ENCODE assay signal across 27 mouse cellular contexts in genomic region chr7:113220691-113221238, GRCm38 (mm10). TPM values are rescaled to one million over a fixed set of nuclear protein-coding genes. Genes with fewer than 3 reads are reported as not detected.
A peak's percentile ranks its signal among the peaks of the same experiment; 100 is the strongest.
DNase-seq lines count a peak whose midpoint lies in the region; ATAC-seq and TF ChIP-seq lines count a peak whose summit lies in the region.
"Had no signal": no experiment of that assay in that cellular context is flagged by ENCODE, and none has a peak within 500 bp of the region (broad histone marks: within the 10 kb centered on the region; RNA-seq: fewer than 3 reads in every experiment).

No protein-coding gene starts in this region.

- H3K9me3 ChIP-seq in hindbrain, postnatal 0 days (ENCODE audit: low read length): no peaks in the 10 kb centered on the region
- no peaks in the 10 kb centered on the region for H3K9me3 ChIP-seq in hindbrain, embryonic 11.5 days (ENCODE audit: control insufficient read depth, low read length)
- no peaks in the 10 kb centered on the region for H3K9me3 ChIP-seq in forebrain, embryonic 11.5 days (ENCODE audit: control insufficient read depth, low read length)
- H3K9me3 ChIP-seq: embryonic facial prominence, embryonic 15.5 days; forebrain, embryonic 13.5 days; heart, embryonic 12.5 days; hindbrain, embryonic 10.5 days; limb, embryonic 13.5 days; lung, embryonic 15.5 days; midbrain, embryonic 10.5 days; neural tube, embryonic 13.5 days had no signal

- peaks cover 7% of the 10 kb centered on the region for H3K4me1 ChIP-seq in hindbrain, postnatal 0 days (ENCODE audit: insufficient read depth, low read length)
- no peaks in the 10 kb centered on the region for H3K4me1 ChIP-seq in hindbrain, embryonic 11.5 days (replicated peaks; ENCODE audit: control insufficient read depth, insufficient read depth, low read length)
- H3K4me1 ChIP-seq in forebrain, embryonic 11.5 days (replicated peaks; ENCODE audit: control insufficient read depth, insufficient read depth, low read length): no peaks in the 10 kb centered on the region
- H3K4me1 ChIP-seq: embryonic facial prominence, embryonic 15.5 days; lung, embryonic 15.5 days had no signal

- DNase-seq in gastrocnemius, adult 18-20 months (ENCODE audit: low spot score): peak; percentile 43
- DNase-seq in gastrocnemius, postnatal 4 days (ENCODE audit: low spot score in 2 of 2): no peak
- DNase-seq in hindbrain, postnatal 0 days (ENCODE audit: low spot score): no peak
- DNase-seq in hindbrain, embryonic 11.5 days (ENCODE audit: low spot score): no peak
- DNase-seq in NIH3T3 (ENCODE audit: low read depth): peak; percentile 19
- DNase-seq in adrenal gland, postnatal 14 days: no peak
- no peak for DNase-seq in forebrain, embryonic 11.5 days (ENCODE audit: low spot score)
- DNase-seq: adrenal gland, postnatal 36 days; cerebellum, adult 18-20 months; heart, adult 2 months; kidney, adult 9 months; kidney, postnatal 10 days; spleen, adult 18-20 months; thymus, postnatal 14 days had no signal

- H3ac ChIP-seq in C2C12 (ENCODE audit: control insufficient read depth, insufficient read length, low read depth): no peak overlapping the region

- H3K9ac ChIP-seq in hindbrain, postnatal 0 days (replicated peaks; ENCODE audit: low read length): no peak overlapping the region
- no peak overlapping the region for H3K9ac ChIP-seq in hindbrain, embryonic 11.5 days (ENCODE audit: low read depth, low read length)
- no peak overlapping the region for H3K9ac ChIP-seq in forebrain, embryonic 11.5 days (ENCODE audit: low read length)
- H3K9ac ChIP-seq: embryonic facial prominence, embryonic 15.5 days; forebrain, embryonic 13.5 days; heart, embryonic 12.5 days; limb, embryonic 13.5 days; lung, embryonic 15.5 days; neural tube, embryonic 13.5 days had no signal

- peak; percentile 30; the same call in 1 of the 2 replicates for ATAC-seq in hindbrain, postnatal 0 days
- no peak for ATAC-seq in hindbrain, embryonic 11.5 days (ENCODE audit: low FRiP score)
- no peak for ATAC-seq in forebrain, embryonic 11.5 days (replicated peaks; ENCODE audit: low FRiP score)
- ATAC-seq: forebrain, embryonic 13.5 days; intestine, postnatal 0 days; midbrain, embryonic 16.5 days; Patski had no signal

- no peaks in the 10 kb centered on the region for H3K36me3 ChIP-seq in hindbrain, postnatal 0 days (ENCODE audit: insufficient read depth, low read length)
- H3K36me3 ChIP-seq in hindbrain, embryonic 11.5 days (ENCODE audit: control insufficient read depth, insufficient read depth, low read length): no peaks in the 10 kb centered on the region
- H3K36me3 ChIP-seq in C2C12 (ENCODE audit: control insufficient read depth, insufficient read depth): no peaks in the 10 kb centered on the region
- no peaks in the 10 kb centered on the region for H3K36me3 ChIP-seq in forebrain, embryonic 11.5 days (ENCODE audit: control insufficient read depth, insufficient read depth, low read length)
- H3K36me3 ChIP-seq: embryonic facial prominence, embryonic 15.5 days; heart, embryonic 12.5 days; hindbrain, embryonic 10.5 days; limb, embryonic 13.5 days; lung, embryonic 15.5 days; midbrain, embryonic 10.5 days; neural tube, embryonic 13.5 days had no signal

- H3K4me2 ChIP-seq in hindbrain, postnatal 0 days (ENCODE audit: low read depth, low read length): no peak overlapping the region
- H3K4me2 ChIP-seq in hindbrain, embryonic 11.5 days (replicated peaks; ENCODE audit: low read depth, low read length): no peak overlapping the region
- no peak overlapping the region for H3K4me2 ChIP-seq in forebrain, embryonic 11.5 days (ENCODE audit: low read depth, low read length, severe bottlenecking)
- H3K4me2 ChIP-seq: embryonic facial prominence, embryonic 15.5 days; forebrain, embryonic 13.5 days; heart, embryonic 12.5 days; limb, embryonic 13.5 days; liver, embryonic 11.5 days; lung, embryonic 15.5 days; neural tube, embryonic 13.5 days had no signal

- 53% methylated on average over 6 of the region's 6 CpGs for WGBS in hindbrain, postnatal 0 days
- 81% methylated on average over 6 of the region's 6 CpGs for WGBS in hindbrain, embryonic 11.5 days
- 72% methylated on average over 6 of the region's 6 CpGs for WGBS in forebrain, embryonic 11.5 days

- H3K27ac ChIP-seq in hindbrain, postnatal 0 days: no peak overlapping the region
- H3K27ac ChIP-seq in hindbrain, embryonic 11.5 days (ENCODE audit: low read depth, low read length): no peak overlapping the region
- H3K27ac ChIP-seq in forebrain, embryonic 11.5 days (ENCODE audit: low read depth, low read length): no peak overlapping the region
- H3K27ac ChIP-seq: embryonic facial prominence, embryonic 15.5 days; forebrain, embryonic 13.5 days; heart, adult 2 months; hindbrain, embryonic 10.5 days; limb, embryonic 13.5 days; lung, embryonic 15.5 days; midbrain, embryonic 10.5 days; neural tube, embryonic 13.5 days had no signal

- no peak for TF ChIP-seq CTCF in hindbrain, postnatal 0 days (IDR thresholded peaks at IDR 0.05; ENCODE audit: low read depth)
- no peak for TF ChIP-seq CTCF in C2C12 (IDR thresholded peaks at IDR 0.05; ENCODE audit: control insufficient read depth, insufficient read depth, insufficient read length)

- no peak overlapping the region for H3K4me3 ChIP-seq in hindbrain, postnatal 0 days (ENCODE audit: low read length)
- H3K4me3 ChIP-seq in hindbrain, embryonic 11.5 days (ENCODE audit: low read depth, low read length): no peak overlapping the region
- H3K4me3 ChIP-seq in C2C12 (ENCODE audit: insufficient read depth, poor library complexity, severe bottlenecking): no peak overlapping the region
- no peak overlapping the region for H3K4me3 ChIP-seq in forebrain, embryonic 11.5 days (ENCODE audit: low read depth, low read length)
- H3K4me3 ChIP-seq: embryonic facial prominence, embryonic 15.5 days; forebrain, embryonic 13.5 days; heart, adult 2 months; heart, embryonic 12.5 days; hindbrain, embryonic 10.5 days; limb, embryonic 13.5 days; lung, embryonic 15.5 days; midbrain, embryonic 10.5 days; neural tube, embryonic 13.5 days had no signal

- peaks cover 5% of the 10 kb centered on the region for H3K79me3 ChIP-seq in C2C12 (ENCODE audit: low read depth)

- peaks cover 24% of the 10 kb centered on the region for H3K79me2 ChIP-seq in C2C12 (ENCODE audit: control insufficient read depth, insufficient read depth)

- no peaks in the 10 kb centered on the region for H3K27me3 ChIP-seq in hindbrain, postnatal 0 days (ENCODE audit: insufficient read depth, low read length)
- no peaks in the 10 kb centered on the region for H3K27me3 ChIP-seq in hindbrain, embryonic 11.5 days (ENCODE audit: control insufficient read depth, insufficient read depth, low read length)
- no peaks in the 10 kb centered on the region for H3K27me3 ChIP-seq in C2C12 (ENCODE audit: control insufficient read depth, insufficient read depth, insufficient read length)
- H3K27me3 ChIP-seq in forebrain, embryonic 11.5 days (ENCODE audit: control insufficient read depth, insufficient read depth, low read length): no peaks in the 10 kb centered on the region
- H3K27me3 ChIP-seq: embryonic facial prominence, embryonic 15.5 days; forebrain, embryonic 13.5 days; heart, embryonic 12.5 days; limb, embryonic 13.5 days; lung, embryonic 15.5 days; neural tube, embryonic 13.5 days; Patski had no signal

TF ChIP-seq in C2C12, 6 proteins besides CTCF, POLR2A, EP300 and RAD21:
- TF ChIP-seq MYOG (IDR thresholded peaks at IDR 0.05; ENCODE audit: control insufficient read depth, extremely low read depth, insufficient read length): no peak
- TF ChIP-seq MYOD1 (IDR thresholded peaks at IDR 0.05; ENCODE audit: control insufficient read depth, insufficient read length, low read depth): peak; percentile 89
TF ChIP-seq in C2C12: peak in this region for 1.

RNA-seq across cellular contexts. Expression of gene Arntl, which starts 13.5 kb away (rescaled TPM):
- total RNA-seq in gastrocnemius, adult 18-20 months (2021): 10 to 100 TPM; 21.9 to 31.8 TPM
- 10 to 100 TPM in 1 of 2 experiments, 1 to 10 TPM in 1; 9.0 to 10.7 TPM for total RNA-seq in gastrocnemius, postnatal 4 days (2021)
- total RNA-seq in hindbrain, postnatal 0 days (2014; rRNA removed): 23.5 and 29.9 TPM in 2 replicates
- 19.8 and 22.2 TPM in 2 replicates for polyA plus RNA-seq in hindbrain, postnatal 0 days (2015; fragmentation: Nextera tagmentation; extraction: Ambion mirVana)
- polyA plus RNA-seq in hindbrain, embryonic 11.5 days (2014; fragmentation: Nextera tagmentation; extraction: Ambion mirVana): 6.8 and 7.7 TPM in 2 replicates
- 4.0 TPM for polyA plus RNA-seq in C2C12 (2012; fragmentation: generic; extraction: Trizol)
- 30.6 and 41.6 TPM in 2 replicates for total RNA-seq in adrenal gland, postnatal 14 days (2021)
- polyA plus RNA-seq in forebrain, embryonic 11.5 days (2014; fragmentation: Nextera tagmentation; extraction: Ambion mirVana): 9.2 and 11.6 TPM in 2 replicates

Comparison
In these comparisons a context has a peak if more than half of its experiments do, and no peak if none do; other contexts are left out.
1. DNase-seq: peak in gastrocnemius, adult 18-20 months (single experiment) and NIH3T3 (single experiment); none in gastrocnemius, postnatal 4 days (0 of 2), hindbrain, postnatal 0 days (single experiment), hindbrain, embryonic 11.5 days (single experiment), adrenal gland, postnatal 14 days (single experiment) and forebrain, embryonic 11.5 days (single experiment).